Mouse (Mus musculus) CH12.LX (cell line): ENCODE measurements at regions not wholly inside any gene's neighbourhood (a gene's known extent, or its start where the extent isn't known, plus 50 kb on each side); places are given as distances from the start of the nearest gene placed in this dataset.

Experiments used
- DNase-seq: peaks from one replicate; pipeline ENCODE4 v3.0.0-alpha.2; 2013; ENCODE audit errors: extremely low read depth
- H3K27ac ChIP-seq: 2 replicates; pipeline ENCODE4 v1.5.1; 2012; ENCODE audit warnings: low read depth, mild to moderate bottlenecking, control low read depth, moderate library complexity; ENCODE audit not compliant: insufficient read depth
- H3K27me3 ChIP-seq: replicated peaks from 2 replicates; pipeline ENCODE3; 2012; ENCODE audit warnings: inconsistent platforms
- H3K36me3 ChIP-seq, 2 experiments: replicated peaks in 1 of 2; 2 replicates each; pipeline versions ENCODE3 to v1.6.1; 2012; ENCODE audit warnings: inconsistent platforms in 1 of 2, low read length in 1 of 2, mild to moderate bottlenecking in 1 of 2, mixed read lengths in 1 of 2, moderate library complexity in 1 of 2; ENCODE audit not compliant: control insufficient read depth in 1 of 2, insufficient read depth in 1 of 2
- H3K4me1 ChIP-seq, 2 experiments: 2 replicates each; pipeline ENCODE4 v1.6.1; 2012; ENCODE audit warnings: inconsistent platforms in 1 of 2, moderate library complexity in 1 of 2; ENCODE audit not compliant: insufficient read depth in 2 of 2, control insufficient read depth in 1 of 2
- H3K4me2 ChIP-seq: 2 replicates; pipeline ENCODE4 v1.6.1; 2012; ENCODE audit warnings: low read depth, mild to moderate bottlenecking, control low read depth; ENCODE audit not compliant: poor library complexity, insufficient read depth, severe bottlenecking
- H3K4me3 ChIP-seq, 3 experiments: fragments of 150-350 bp in 1 of 3; sonication (generic) in 1 of 3; replicated peaks in 1 of 3; 2 replicates each; pipeline versions ENCODE3 to v1.5.1; 2011 to 2012; ENCODE audit warnings: low read depth in 2 of 3, low read length in 2 of 3, mild to moderate bottlenecking in 2 of 3, moderate library complexity in 2 of 3, control low read depth in 1 of 3, improper control_type of control experiment in 1 of 3, inconsistent platforms in 1 of 3, mixed read lengths in 1 of 3; ENCODE audit not compliant: poor library complexity in 1 of 3
- H3K79me2 ChIP-seq: replicated peaks from 2 replicates; pipeline ENCODE4 v1.6.1; 2012; ENCODE audit warnings: mild to moderate bottlenecking, moderate library complexity; ENCODE audit not compliant: control insufficient read depth, poor library complexity, insufficient read depth, severe bottlenecking; ENCODE audit errors: extremely low read depth
- H3K9ac ChIP-seq: 2 replicates; pipeline ENCODE4 v1.6.1; 2012; ENCODE audit warnings: low read depth, mild to moderate bottlenecking, control low read depth, moderate library complexity; ENCODE audit not compliant: insufficient read depth
- H3K9me3 ChIP-seq: replicated peaks from 2 replicates; pipeline ENCODE3; 2012; ENCODE audit warnings: low read length, inconsistent platforms, mixed read lengths
- CHD2 ChIP-seq: IDR thresholded peaks from 2 replicates; pipeline ENCODE4 v1.6.1; 2011; ENCODE audit warnings: low read length, improper control_type of control experiment
- CTCF ChIP-seq, 2 experiments: IDR thresholded peaks in 1 of 2; conservative IDR thresholded peaks in 1 of 2; 2 replicates each; pipeline ENCODE4 v1.5.1; 2011 to 2012; ENCODE audit warnings: low read depth in 2 of 2, low read length in 2 of 2, improper control_type of control experiment in 1 of 2, inconsistent platforms in 1 of 2, mild to moderate bottlenecking in 1 of 2, moderate library complexity in 1 of 2
- ELF1 ChIP-seq: IDR thresholded peaks from 2 replicates; pipeline ENCODE4 v1.6.1; 2014; ENCODE audit warnings: low read depth, mild to moderate bottlenecking, inconsistent platforms, low read length, improper control_type of control experiment
- EP300 ChIP-seq: IDR thresholded peaks from 2 replicates; pipeline ENCODE4 v1.6.1; 2011; ENCODE audit warnings: low read length, improper control_type of control experiment
- ETS1 ChIP-seq: conservative IDR thresholded peaks from 2 replicates; pipeline ENCODE4 v1.6.1; 2012; ENCODE audit warnings: low read depth, mild to moderate bottlenecking, inconsistent platforms, low read length, improper control_type of control experiment, moderate library complexity
- HCFC1 ChIP-seq: IDR thresholded peaks from 2 replicates; pipeline ENCODE4 v1.6.1; 2012; ENCODE audit warnings: low read depth, mild to moderate bottlenecking, inconsistent platforms, low read length, improper control_type of control experiment
- JUND ChIP-seq: conservative IDR thresholded peaks from 2 replicates; pipeline ENCODE4 v1.6.1; 2011; ENCODE audit warnings: low read depth, low read length, improper control_type of control experiment
- KAT2A ChIP-seq: IDR thresholded peaks from 2 replicates; pipeline ENCODE4 v1.6.1; 2012; ENCODE audit warnings: low read length, improper control_type of control experiment, inconsistent platforms; ENCODE audit not compliant: insufficient replicate concordance
- MAFK ChIP-seq: IDR thresholded peaks from 2 replicates; pipeline ENCODE4 v1.6.1; 2011; ENCODE audit warnings: low read length, improper control_type of control experiment; ENCODE audit not compliant: insufficient replicate concordance
- MXI1 ChIP-seq: IDR thresholded peaks from 2 replicates; pipeline ENCODE4 v1.6.1; 2011; ENCODE audit warnings: mild to moderate bottlenecking, low read depth, low read length, improper control_type of control experiment
- MYC ChIP-seq: IDR thresholded peaks from 2 replicates; pipeline ENCODE4 v1.6.1; 2011; ENCODE audit warnings: low read depth, mild to moderate bottlenecking, improper control_type of control experiment, low read length
- POLR2A ChIP-seq: IDR thresholded peaks from 2 replicates; pipeline ENCODE4 v1.6.1; 2011; ENCODE audit warnings: low read depth, mild to moderate bottlenecking, improper control_type of control experiment, low read length
- RAD21 ChIP-seq: IDR thresholded peaks from 2 replicates; pipeline ENCODE4 v1.6.1; 2011; ENCODE audit warnings: low read depth, mild to moderate bottlenecking, low read length, improper control_type of control experiment, moderate library complexity
- TCF12 ChIP-seq: IDR thresholded peaks from 2 replicates; pipeline ENCODE4 v1.6.1; 2014; ENCODE audit warnings: low read depth, mild to moderate bottlenecking, inconsistent platforms, low read length, improper control_type of control experiment
- UBTF ChIP-seq: IDR thresholded peaks from 2 replicates; pipeline ENCODE4 v1.6.1; 2012; ENCODE audit warnings: low read depth, mild to moderate bottlenecking, inconsistent platforms, low read length, improper control_type of control experiment, moderate library complexity
- USF1 ChIP-seq: IDR thresholded peaks from 2 replicates; pipeline ENCODE4 v1.6.1; 2014; ENCODE audit warnings: low read depth, mild to moderate bottlenecking, inconsistent platforms, low read length, improper control_type of control experiment
- ZKSCAN1 ChIP-seq: IDR thresholded peaks from 2 replicates; pipeline ENCODE4 v1.6.1; 2012; ENCODE audit warnings: low read depth, inconsistent platforms, low read length, improper control_type of control experiment, borderline replicate concordance
- ZMIZ1 ChIP-seq: IDR thresholded peaks from 2 replicates; pipeline ENCODE4 v1.6.1; 2012; ENCODE audit warnings: low read depth, mild to moderate bottlenecking, inconsistent platforms, low read length, improper control_type of control experiment
- dilution Hi-C: fragments of 300-500 bp; cut with MboI; formaldehyde crosslinking; loops from 2 replicates; pipeline ENCODE4 v1.14.3; 2020; ENCODE audit warnings: low sequenced_read_pairs; ENCODE audit not compliant: extremely low pct_unique_long_range_greater_than_20kb, extremely low pct_ligation_motif_present
- in situ Hi-C: fragments of 300-500 bp; cut with MboI; formaldehyde crosslinking; loops from 3 replicates; pipeline ENCODE4 v1.14.3; 2019; ENCODE audit warnings: low sequenced_read_pairs, low pct_ligation_motif_present, low pct_unique_long_range_greater_than_20kb, mixed read lengths

- H3K4me3 ChIP-seq, result no peak overlapping the region
- dilution Hi-C loops, result no loop called here
- H3K9ac ChIP-seq, result no peak overlapping the region
- TF ChIP-seq HCFC1 (no peak), UBTF (no peak), MYC (no peak), CHD2 (no peak), JUND (no peak), POLR2A (no peak), EP300 (no peak)
- H3K36me3 ChIP-seq, result no peaks in the 10 kb centered on the region
- no peaks in the 10 kb centered on the region for H3K4me1 ChIP-seq
- H3K4me2 ChIP-seq, result no peak overlapping the region
- H3K27ac ChIP-seq, result no peak overlapping the region
- H3K9me3 ChIP-seq, result no peaks in the 10 kb centered on the region
- peaks cover 97% of the 10 kb centered on the region for H3K27me3 ChIP-seq
- DNase-seq, result no peak
- no peaks in the 10 kb centered on the region for H3K79me2 ChIP-seq
- in situ Hi-C loops, result no loop called here
These were observed 100.5 kb downstream of the Cyp26b1 start for GRCm38 (mm10) chr6:84493169-84493568.

DNA sequence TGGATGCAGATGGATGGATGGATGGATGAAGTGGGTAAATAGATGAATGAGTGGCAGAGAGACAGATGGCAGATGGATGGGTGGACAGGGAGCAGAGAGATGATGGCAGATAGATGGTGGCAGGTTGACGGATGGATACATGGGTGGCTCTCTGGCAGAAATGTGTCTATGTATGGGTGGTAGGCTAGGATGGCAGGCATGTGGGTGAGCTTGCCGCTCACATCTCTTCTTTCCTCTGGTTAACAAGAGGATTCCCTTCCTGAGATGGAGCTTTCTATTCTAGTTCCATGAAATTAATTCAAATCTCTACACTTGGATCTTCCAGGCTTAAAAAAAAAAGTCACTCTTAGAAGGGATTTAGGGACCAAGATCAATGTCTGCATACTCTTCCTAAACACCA, 101.1 kb downstream of the Cyp26b1 start:
- Histone ChIP-seq H3K9me3 (no peaks in the 10 kb centered on the region), H3K9ac (no peak overlapping the region), H3K36me3 (no peaks in the 10 kb centered on the region), H3K4me2 (no peak overlapping the region), H3K27me3 (peaks cover 97% of the 10 kb centered on the region), H3K27ac (no peak overlapping the region), H3K4me1 (no peaks in the 10 kb centered on the region), H3K4me3 (no peak overlapping the region), H3K79me2 (no peaks in the 10 kb centered on the region)
- TF ChIP-seq MAFK (no peak), ELF1 (no peak), RAD21 (no peak), ZKSCAN1 (no peak), MXI1 (no peak), JUND (no peak), KAT2A (no peak), USF1 (no peak), MYC (no peak), CTCF (conservative IDR thresholded peaks at IDR 0.05 in 1 of 2, IDR thresholded peaks at IDR 0.05 in 1 of 2; ENCODE audit: low read depth in 2 of 2, low read length in 2 of 2) (no peak), ETS1 (no peak), TCF12 (no peak), UBTF (no peak), ZMIZ1 (no peak)
- dilution Hi-C loops (no loop called here), in situ Hi-C loops (no loop called here)
- DNase-seq, result no peak
